Mouse (Mus musculus) G1E (cell line): ENCODE data around the gene Htr1f. TPM values are rescaled to one million over a fixed set of nuclear protein-coding genes. Genes with fewer than 3 reads are reported as not detected.
"Not testable (repeated sequence)": the region's sequence is repeated elsewhere in the genome, so short reads cannot be mapped to it uniquely, and the experiment has no call there.

Source experiments
- ATAC-seq: 2 replicates; pipeline ENCODE4 v1.8.0; 2016; ENCODE audit warnings: mild to moderate bottlenecking; ENCODE audit not compliant: insufficient number of reproducible peaks, poor library complexity, low FRiP score, severe bottlenecking; ENCODE audit errors: extremely low read depth
- DNase-seq: peaks from one replicate; pipeline ENCODE4 v3.0.0; 2012; ENCODE audit warnings: low spot score
- H3K27me3 ChIP-seq: 2 replicates; pipeline ENCODE4 v1.6.1; 2012; ENCODE audit warnings: mild to moderate bottlenecking, low read length, inconsistent platforms; ENCODE audit not compliant: insufficient read depth
- H3K36me3 ChIP-seq: replicated peaks from 2 replicates; pipeline ENCODE3; 2012; ENCODE audit warnings: mild to moderate bottlenecking, inconsistent platforms
- H3K4me1 ChIP-seq: 2 replicates; pipeline ENCODE4 v1.6.1; 2012; ENCODE audit warnings: low read depth, low read length, inconsistent platforms, mixed read lengths; ENCODE audit not compliant: insufficient read depth
- H3K4me3 ChIP-seq: 2 replicates; pipeline ENCODE4 v1.5.1; 2012; ENCODE audit warnings: low read depth, mild to moderate bottlenecking, inconsistent platforms, low read length, moderate library complexity, mixed read lengths
- H3K9me3 ChIP-seq: replicated peaks from 2 replicates; pipeline ENCODE4 v1.6.1; 2012; ENCODE audit warnings: inconsistent platforms
- CTCF ChIP-seq: IDR thresholded peaks from 2 replicates; pipeline ENCODE4 v1.5.1; 2012; ENCODE audit warnings: low read depth, low read length, inconsistent platforms, mixed read lengths
- GATA1 ChIP-seq: IDR thresholded peaks from 2 replicates; pipeline ENCODE4 v1.6.1; 2012; ENCODE audit warnings: borderline replicate concordance, low read length, inconsistent platforms, mixed read lengths
- GATA2 ChIP-seq: IDR thresholded peaks from 2 replicates; pipeline ENCODE4 v1.6.1; 2012; ENCODE audit warnings: low read depth, low read length, inconsistent platforms, borderline replicate concordance
- POLR2AphosphoS5 ChIP-seq: IDR thresholded peaks from 2 replicates; pipeline ENCODE4 v1.6.1; 2012; ENCODE audit warnings: low read depth, low read length, inconsistent platforms; ENCODE audit not compliant: insufficient replicate concordance
- TAL1 ChIP-seq: conservative IDR thresholded peaks from 2 replicates; pipeline ENCODE4 v1.6.1; 2012; ENCODE audit warnings: low read depth, low read length, inconsistent platforms, mixed read lengths
- polyA plus RNA-seq: library from polyadenylated mRNA; stranded (reverse); fragments of >175 nt; gene quantifications from 2 replicates; pipeline ENCODE4 v1.2.3, GENCODE M21; 2012
- total RNA-seq, 2 experiments: library from RNA; stranded (forward) in 1 of 2; stranded (reverse) in 1 of 2; fragments of 200-1000 nt in 1 of 2; fragments of >200 nt in 1 of 2; fragmentation: Nextera tagmentation in 1 of 2; gene quantifications; 2 replicates each; pipeline ENCODE4 v1.2.3; 2014 to 2017

Gene Htr1f
- total and polyA plus RNA-seq, 3 experiments = not detected

DNA sequence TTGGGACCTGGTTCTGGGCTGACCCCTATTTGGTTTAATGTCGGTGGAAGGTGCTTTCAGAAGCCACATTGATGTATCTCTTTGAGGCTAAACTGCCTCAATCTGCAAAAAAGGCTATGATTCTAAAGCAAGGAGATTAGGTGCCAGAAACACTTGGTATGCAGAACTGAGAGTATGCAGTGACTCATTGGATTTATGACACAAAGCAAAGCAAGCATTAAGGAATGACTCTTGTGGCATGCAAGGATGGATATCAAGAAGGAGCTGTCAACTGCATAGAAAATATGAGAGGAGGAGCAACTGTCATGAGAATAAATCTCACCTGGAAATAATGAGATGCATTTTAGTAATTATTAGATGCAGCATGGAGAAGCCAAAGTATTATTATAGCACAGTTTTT lies 35.8 kb downstream of the Htr1f start:
- DNase-seq = no peak
- Histone ChIP-seq H3K9me3 (no peaks in the 10 kb centered on the region), H3K36me3 (no peaks in the 10 kb centered on the region), H3K27me3 (no peaks in the 10 kb centered on the region), H3K4me3 (no peak overlapping the region), H3K4me1 (no peaks in the 10 kb centered on the region)
- TF ChIP-seq POLR2AphosphoS5 (no peak), CTCF (no peak), GATA2 (no peak), TAL1 (no peak), GATA1 (no peak)
- ATAC-seq = no peak

DNA sequence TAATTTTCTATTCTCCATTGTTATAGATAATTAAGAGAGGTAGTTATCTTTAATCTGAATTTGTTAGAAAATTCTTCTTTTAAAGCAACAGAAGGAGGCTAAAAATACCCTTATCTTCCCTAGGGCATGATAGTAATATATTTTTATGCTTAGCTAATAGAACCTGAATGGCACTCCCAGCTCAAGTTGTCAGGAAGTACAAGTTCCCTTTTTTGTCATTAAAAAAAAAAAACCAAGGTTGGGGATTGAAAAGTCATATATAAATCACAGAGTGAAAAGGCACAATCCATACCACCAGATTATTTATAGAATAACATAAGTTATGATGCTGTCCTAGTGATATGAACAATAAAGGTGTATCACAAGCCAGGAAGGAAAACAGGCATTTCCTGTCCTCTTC lies 39.4 kb downstream of the Htr1f start:
- Histone ChIP-seq H3K9me3 (no peaks in the 10 kb centered on the region), H3K36me3 (no peaks in the 10 kb centered on the region), H3K4me3 (no peak overlapping the region), H3K27me3 (no peaks in the 10 kb centered on the region), H3K4me1 (no peaks in the 10 kb centered on the region)
- ATAC-seq = no peak
- no peak for TF ChIP-seq GATA2
- TF ChIP-seq TAL1 = no peak
- TF ChIP-seq CTCF = no peak
- no peak for TF ChIP-seq POLR2AphosphoS5
- TF ChIP-seq GATA1 = no peak
- no peak for DNase-seq

DNA sequence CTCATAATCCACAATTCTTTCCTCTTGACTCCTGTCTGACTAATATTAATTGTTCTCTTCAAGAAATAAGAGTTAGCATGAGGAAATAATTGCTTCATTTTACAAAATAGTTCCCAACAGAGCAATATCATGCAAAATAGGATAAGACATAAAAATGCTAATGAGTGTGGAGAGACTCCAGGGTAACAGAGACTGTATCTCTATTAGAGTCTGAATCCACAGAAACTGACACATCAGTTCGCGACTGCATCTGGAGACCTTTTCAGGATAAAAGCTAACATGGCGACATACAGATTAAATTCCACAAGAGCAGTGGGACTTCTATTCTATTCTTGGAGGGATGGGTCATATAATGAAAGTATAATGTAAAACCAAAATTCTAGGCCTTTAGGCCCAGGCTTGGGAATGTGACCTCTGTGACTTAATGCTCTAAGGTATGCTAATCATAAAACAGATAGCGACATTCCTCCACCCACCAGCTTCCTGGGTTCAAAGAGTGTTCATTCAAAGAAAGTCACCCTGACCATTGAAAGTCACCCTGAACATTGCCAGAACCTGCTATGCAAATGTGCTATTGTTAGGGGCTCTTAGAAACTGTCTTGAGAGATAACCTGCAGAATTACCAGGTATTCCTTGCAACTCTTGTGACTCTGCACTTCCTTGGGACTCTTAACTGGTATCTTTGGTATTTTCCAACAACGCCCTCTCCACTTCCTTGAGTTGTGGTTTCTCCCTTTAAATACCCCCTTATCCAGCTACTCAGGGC lies 67.8 kb downstream of the Htr1f start:
- DNase-seq, H3K4me1 ChIP-seq, H3K36me3 ChIP-seq, H3K9me3 ChIP-seq, H3K4me3 ChIP-seq, H3K27me3 ChIP-seq, ATAC-seq: not testable (repeated sequence)

DNA sequence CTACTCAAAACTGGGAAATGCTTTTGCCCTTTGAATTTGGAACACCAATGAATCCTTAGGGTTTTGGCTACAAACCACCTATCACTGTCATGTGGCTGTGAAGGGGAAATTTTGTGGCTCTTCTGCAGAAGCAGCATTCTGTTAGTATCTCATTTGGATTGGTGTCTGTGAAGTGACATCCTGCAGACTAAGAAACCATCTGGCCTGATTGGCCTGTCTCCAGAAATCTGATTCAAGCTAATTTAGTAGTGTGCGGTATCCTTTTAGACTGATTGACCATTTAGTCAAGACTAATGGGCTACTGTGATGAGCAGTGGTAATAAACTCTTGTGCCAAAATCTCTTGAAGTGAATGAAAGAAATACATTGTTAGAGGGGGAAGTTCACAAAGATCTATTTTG lies 76.0 kb downstream of the Htr1f start:
- TF ChIP-seq CTCF (no peak), GATA1 (no peak), GATA2 (no peak), POLR2AphosphoS5 (no peak), TAL1 (no peak)
- H3K4me3 ChIP-seq = no peak overlapping the region
- ATAC-seq = no peak
- no peaks in the 10 kb centered on the region for H3K4me1 ChIP-seq
- DNase-seq = no peak
- H3K9me3 ChIP-seq = no peaks in the 10 kb centered on the region
- H3K27me3 ChIP-seq = no peaks in the 10 kb centered on the region
- H3K36me3 ChIP-seq = no peaks in the 10 kb centered on the region

DNA sequence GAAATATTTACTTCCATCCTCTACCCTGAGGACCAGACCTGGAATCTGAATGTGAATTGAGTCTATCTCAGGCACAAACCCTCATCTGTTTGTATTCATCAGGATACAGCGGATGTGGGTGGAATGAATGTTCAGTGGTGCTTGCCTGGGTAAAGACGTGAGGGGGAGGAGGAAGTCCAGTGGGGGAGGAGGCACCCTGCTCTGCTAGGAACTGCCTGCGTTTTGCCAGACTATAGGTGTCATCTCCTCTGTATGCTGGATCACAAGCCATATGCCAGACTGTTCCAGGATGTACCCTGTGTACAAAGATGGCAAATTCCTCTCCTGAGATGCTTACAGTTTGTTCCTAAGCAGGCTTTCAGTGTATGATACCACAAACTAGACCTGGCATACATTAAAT lies 83.3 kb downstream of the Htr1f start:
- DNase-seq (no peak), ATAC-seq (no peak)
- no peak overlapping the region for H3K4me3 ChIP-seq
- no peaks in the 10 kb centered on the region for H3K27me3 ChIP-seq
- H3K4me1 ChIP-seq = no peaks in the 10 kb centered on the region
- no peaks in the 10 kb centered on the region for H3K36me3 ChIP-seq
- no peak for TF ChIP-seq GATA1
- TF ChIP-seq GATA2 = no peak
- no peak for TF ChIP-seq POLR2AphosphoS5
- no peak for TF ChIP-seq CTCF
- TF ChIP-seq TAL1 = no peak
- H3K9me3 ChIP-seq = peaks cover 5% of the 10 kb centered on the region

DNA sequence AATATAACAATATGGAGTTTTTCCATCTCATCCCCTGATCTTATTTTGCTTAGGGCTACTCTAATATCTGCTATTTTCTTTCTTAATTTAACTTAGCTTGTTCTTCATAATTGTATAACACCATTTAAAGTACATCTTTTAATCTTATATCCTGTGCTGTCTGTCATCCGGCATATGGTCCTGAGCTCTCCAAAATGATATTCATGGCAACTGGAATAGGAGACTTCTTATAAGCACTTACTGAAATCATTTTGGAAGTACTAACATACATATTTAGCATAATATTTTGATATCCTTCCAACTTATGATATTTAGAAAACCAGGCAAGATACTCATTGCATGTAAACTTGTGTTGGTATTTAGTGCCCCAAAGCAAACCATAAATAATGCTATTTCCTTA lies 86.9 kb downstream of the Htr1f start:
- ATAC-seq = no peak

DNA sequence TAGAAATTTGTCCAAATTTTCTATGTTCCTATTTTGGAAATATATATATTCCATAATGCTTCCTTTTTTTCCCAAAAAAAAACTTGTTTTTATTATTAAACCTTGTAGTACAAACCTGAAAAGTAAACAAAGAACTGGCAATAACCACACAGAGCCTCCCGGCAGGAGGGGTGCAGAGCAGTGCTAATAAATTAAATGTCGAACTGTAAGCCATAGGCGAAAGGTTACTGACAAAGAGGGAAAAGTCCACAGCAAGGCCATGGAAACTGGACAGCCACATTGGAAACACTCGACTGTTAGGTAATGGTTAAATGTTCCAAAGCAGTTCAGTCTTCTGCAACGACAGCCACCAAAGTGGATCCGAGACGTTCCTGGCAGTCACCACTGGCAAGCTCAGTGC lies 87.5 kb downstream of the Htr1f start:
- ATAC-seq (no peak), DNase-seq (no peak)
- Histone ChIP-seq H3K9me3 (peaks cover 4% of the 10 kb centered on the region), H3K4me3 (no peak overlapping the region), H3K36me3 (no peaks in the 10 kb centered on the region), H3K27me3 (no peaks in the 10 kb centered on the region), H3K4me1 (no peaks in the 10 kb centered on the region)
- no peak for TF ChIP-seq TAL1
- no peak for TF ChIP-seq GATA2
- TF ChIP-seq GATA1 = no peak
- no peak for TF ChIP-seq POLR2AphosphoS5
- TF ChIP-seq CTCF = no peak

More for the DNA sequence above, 86.9 kb downstream of the Htr1f start:
- Histone ChIP-seq H3K27me3 (no peaks in the 10 kb centered on the region), H3K36me3 (no peaks in the 10 kb centered on the region), H3K9me3 (peaks cover 5% of the 10 kb centered on the region), H3K4me1 (no peaks in the 10 kb centered on the region), H3K4me3 (no peak overlapping the region)
- DNase-seq = no peak
- TF ChIP-seq GATA1 (no peak), TAL1 (no peak), GATA2 (no peak), CTCF (no peak), POLR2AphosphoS5 (no peak)
